Mouse (Mus musculus): Measurements from ENCODE around the gene Tifa. TPM values are rescaled to one million over a fixed set of nuclear protein-coding genes. Genes with fewer than 3 reads are reported as not detected.

Gene Tifa
- 12.9 TPM for polyA plus RNA-seq (2015; fragmentation: Illumina TruSeq; extraction: RNeasy Lipid Tissue Mini Kit (QIAGEN cat#74804); ENCODE audit: low read depth, low replicate concordance)

GRCm38 (mm10) chr3:127789500-127790191, at the start of gene Tifa:
Gene Tifa (plus strand): TSS chr3:127789805.

GRCm38 (mm10) chr3:127780021-127780644, 9.5 kb upstream of the Tifa start, which contains the start of gene Alpk1:
Gene Alpk1 (minus strand): TSS chr3:127780527.

GRCm38 (mm10) chr3:127837154-127837865, 47.7 kb downstream of the Tifa start, which contains the start of gene Ap1ar:
Gene Ap1ar (minus strand): TSS chr3:127837523.

Other genes with a start within 250 kb of the Tifa start
- gene Larp7, start 236.5 kb upstream of the Tifa start, polyA plus RNA-seq (2015; fragmentation: Illumina TruSeq; extraction: RNeasy Lipid Tissue Mini Kit (QIAGEN cat#74804); ENCODE audit: low read depth, low replicate concordance): 17.1 TPM
- 2.8 TPM for gene Zgrf1, start 236.3 kb upstream of the Tifa start, polyA plus RNA-seq (2015; fragmentation: Illumina TruSeq; extraction: RNeasy Lipid Tissue Mini Kit (QIAGEN cat#74804); ENCODE audit: low read depth, low replicate concordance)
- gene Neurog2, start 156.7 kb upstream of the Tifa start, polyA plus RNA-seq (2015; fragmentation: Illumina TruSeq; extraction: RNeasy Lipid Tissue Mini Kit (QIAGEN cat#74804); ENCODE audit: low read depth, low replicate concordance): 0.46 TPM
- 2.5 TPM for gene Alpk1, start 9.3 kb upstream of the Tifa start, polyA plus RNA-seq (2015; fragmentation: Illumina TruSeq; extraction: RNeasy Lipid Tissue Mini Kit (QIAGEN cat#74804); ENCODE audit: low read depth, low replicate concordance)
- gene Ap1ar, start 47.7 kb downstream of the Tifa start, polyA plus RNA-seq (2015; fragmentation: Illumina TruSeq; extraction: RNeasy Lipid Tissue Mini Kit (QIAGEN cat#74804); ENCODE audit: low read depth, low replicate concordance): 82.0 TPM
- gene Fam241a, start 106.5 kb downstream of the Tifa start, polyA plus RNA-seq (2015; fragmentation: Illumina TruSeq; extraction: RNeasy Lipid Tissue Mini Kit (QIAGEN cat#74804); ENCODE audit: low read depth, low replicate concordance): 5.8 TPM

Data from brain, adult 10 weeks (tissue).